Mouse (Mus musculus): Measurements from ENCODE around the gene Gm5244.

DNA sequence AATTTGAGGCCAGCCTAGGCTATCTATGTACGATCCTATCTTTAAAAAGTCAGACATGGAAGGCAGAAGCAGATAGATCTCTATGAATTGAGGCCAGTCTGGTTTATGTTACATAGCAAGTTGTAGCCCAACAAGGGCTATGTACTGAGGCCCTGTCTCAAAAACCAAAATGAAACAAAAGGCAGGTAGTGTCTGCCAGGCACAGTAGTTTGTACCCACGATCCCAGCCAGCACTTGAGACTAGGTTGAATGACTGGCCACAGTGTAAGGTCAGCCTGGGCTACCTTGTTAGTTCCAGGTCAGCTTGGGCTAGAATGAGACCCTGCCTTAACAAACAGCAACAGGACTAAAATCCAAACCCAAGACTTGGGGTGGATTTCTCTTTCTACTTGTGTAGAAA is 45.9 kb upstream of the Gm5244 start:
- no peak for TF ChIP-seq POLR2A (IDR thresholded peaks at IDR 0.05; ENCODE audit: borderline replicate concordance, insufficient read depth, low read length)
- no peak for TF ChIP-seq CTCF (IDR thresholded peaks at IDR 0.05; ENCODE audit: borderline replicate concordance, insufficient read depth, low read depth, low read length)
